Mouse (Mus musculus): Measurements from ENCODE around the gene Dhrs7. TPM values are rescaled to one million over a fixed set of nuclear protein-coding genes. Genes with fewer than 3 reads are reported as not detected.

The Dhrs7 gene
- total and polyA plus RNA-seq, 3 experiments, result 47.9 to 65.7 (median 54.6) TPM

DNA sequence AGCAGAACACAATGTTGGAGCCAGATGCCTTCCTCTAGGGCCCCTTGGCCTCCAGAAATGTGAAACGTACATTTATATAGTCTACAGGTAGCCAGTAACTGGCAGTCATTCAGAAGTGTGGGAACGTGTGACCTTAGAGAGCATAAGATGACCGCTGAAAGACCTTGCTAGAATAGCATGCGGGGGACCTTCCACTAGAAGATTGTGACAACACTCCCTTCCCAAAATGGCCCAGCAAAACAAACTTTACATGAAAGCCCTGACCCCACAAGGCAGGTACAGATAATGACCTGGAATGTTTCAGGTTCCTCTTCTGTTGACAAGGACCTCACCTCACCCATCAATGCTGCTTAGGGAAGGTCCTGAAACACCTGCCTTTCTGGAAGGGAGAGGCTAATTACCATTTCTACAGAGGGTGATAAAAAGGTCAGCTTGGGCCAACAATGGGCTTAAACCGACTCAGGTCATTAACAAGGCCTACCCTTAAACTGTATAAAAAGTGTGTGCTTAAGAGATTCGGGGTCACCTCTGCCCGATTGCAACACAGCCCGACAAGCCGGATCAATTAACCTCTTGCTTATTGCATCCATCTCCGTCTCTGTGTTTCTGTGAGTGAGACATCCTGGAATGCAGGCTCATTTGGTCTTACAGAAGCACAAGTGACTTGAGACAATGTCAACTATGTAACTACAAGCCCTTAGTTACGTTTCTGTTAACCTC is 14.9 kb downstream of the Dhrs7 start, which contains the start of gene Gm4756:
Gene Gm4756 (minus strand): TSS at position 51 of the 720 bp plus-strand sequence.
- Histone ChIP-seq H3K27ac (no peak within 1 kb of the TSS), H3K79me2 (replicated peaks; ENCODE audit: control insufficient read depth, insufficient read depth, low read length) (no peaks in the 10 kb centered on the region), H3K9ac (ENCODE audit: low read depth, low read length) (no peak within 1 kb of the TSS), H3K27me3 (ENCODE audit: control insufficient read depth, insufficient read depth, low read length) (no peaks in the 10 kb centered on the region), H3K36me3 (ENCODE audit: control insufficient read depth, insufficient read depth, low read length) (peaks cover 2% of the 10 kb centered on the region), H3K4me3 (no peak within 1 kb of the TSS), H3K4me1 (ENCODE audit: control insufficient read depth, insufficient read depth, low read length) (no peaks in the 10 kb centered on the region)
- WGBS, result 90% methylated on average over 11 of the region's 11 CpGs
- intact Hi-C loops (cut with DNase I), result loop anchor here (5.0 kb wide), 1 partner anchor 187 kb away; no protein-coding TSS in a partner anchor
- TF ChIP-seq EP300 (IDR thresholded peaks at IDR 0.05; ENCODE audit: insufficient read depth, low read depth, low read length), result no peak
- no peak for TF ChIP-seq POLR2A (IDR thresholded peaks at IDR 0.05; ENCODE audit: insufficient read depth, low read depth, low read length)
- TF ChIP-seq CTCF (IDR thresholded peaks at IDR 0.05), result no peak
- DNase-seq, result no peak

DNA sequence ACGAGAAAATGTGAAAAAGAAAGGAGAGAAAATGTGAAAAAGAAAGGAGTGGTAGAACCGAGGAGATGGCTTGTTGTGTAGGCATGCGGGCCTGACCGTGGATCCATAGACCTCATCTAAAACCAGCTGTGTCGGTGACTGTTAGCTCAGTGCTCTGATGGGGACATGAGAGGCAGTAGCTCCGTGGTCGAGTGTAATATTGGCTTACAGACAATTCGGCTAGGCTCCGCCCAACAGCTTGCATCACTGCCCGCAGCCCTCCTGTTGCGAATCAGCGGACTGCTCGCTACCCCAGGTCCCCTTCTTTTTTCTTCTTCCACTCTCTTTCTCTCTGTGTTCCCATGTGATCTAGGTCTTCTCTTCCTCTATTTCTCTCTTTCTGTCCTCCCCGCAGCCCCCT is 15.8 kb downstream of the Dhrs7 start:
- Histone ChIP-seq H3K36me3 (ENCODE audit: control insufficient read depth, insufficient read depth, low read length) (peaks cover 2% of the 10 kb centered on the region), H3K79me2 (replicated peaks; ENCODE audit: control insufficient read depth, insufficient read depth, low read length) (no peaks in the 10 kb centered on the region), H3K27me3 (ENCODE audit: control insufficient read depth, insufficient read depth, low read length) (no peaks in the 10 kb centered on the region), H3K4me1 (ENCODE audit: control insufficient read depth, insufficient read depth, low read length) (no peaks in the 10 kb centered on the region), H3K4me3 (no peak overlapping the region), H3K27ac (no peak overlapping the region), H3K9ac (ENCODE audit: low read depth, low read length) (no peak overlapping the region)
- intact Hi-C loops (cut with DNase I), result no loop called here
- WGBS, result 92% methylated on average over 14 of the region's 14 CpGs
- TF ChIP-seq CTCF (IDR thresholded peaks at IDR 0.05) (no peak), EP300 (IDR thresholded peaks at IDR 0.05; ENCODE audit: insufficient read depth, low read depth, low read length) (no peak), POLR2A (IDR thresholded peaks at IDR 0.05; ENCODE audit: insufficient read depth, low read depth, low read length) (no peak)
- DNase-seq, result no peak

DNA sequence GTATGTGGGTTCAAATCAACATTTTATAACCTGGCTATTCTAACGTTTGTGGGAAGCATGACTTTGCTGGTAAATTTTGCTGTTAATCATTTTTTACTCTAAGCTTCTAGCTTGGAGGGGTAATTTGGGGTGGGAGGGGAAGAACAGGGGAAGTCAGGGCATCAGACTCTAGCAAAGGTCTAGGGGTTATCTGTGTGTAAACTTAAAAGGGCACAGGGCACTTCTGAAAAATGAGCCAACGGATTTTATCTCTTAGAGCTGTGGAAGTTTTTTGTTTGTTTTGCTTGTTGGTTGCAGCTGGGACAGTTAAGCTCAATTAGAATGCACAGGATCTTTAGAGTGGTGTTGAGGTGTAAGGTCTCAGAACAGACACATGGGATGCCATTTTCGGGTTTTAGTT is 26.7 kb downstream of the Dhrs7 start:
- TF ChIP-seq POLR2A (IDR thresholded peaks at IDR 0.05; ENCODE audit: insufficient read depth, low read depth, low read length) (no peak), CTCF (IDR thresholded peaks at IDR 0.05) (no peak), EP300 (IDR thresholded peaks at IDR 0.05; ENCODE audit: insufficient read depth, low read depth, low read length) (no peak)
- H3K27ac ChIP-seq, result no peak overlapping the region
- no peaks in the 10 kb centered on the region for H3K4me1 ChIP-seq (ENCODE audit: control insufficient read depth, insufficient read depth, low read length)
- H3K9ac ChIP-seq (ENCODE audit: low read depth, low read length), result no peak overlapping the region
- H3K36me3 ChIP-seq (ENCODE audit: control insufficient read depth, insufficient read depth, low read length), result no peaks in the 10 kb centered on the region
- no peaks in the 10 kb centered on the region for H3K79me2 ChIP-seq (replicated peaks; ENCODE audit: control insufficient read depth, insufficient read depth, low read length)
- 59% methylated on average over 3 of the region's 3 CpGs for WGBS
- intact Hi-C loops (cut with DNase I), result no loop called here
- H3K27me3 ChIP-seq (ENCODE audit: control insufficient read depth, insufficient read depth, low read length), result no peaks in the 10 kb centered on the region
- DNase-seq, result no peak
- no peak overlapping the region for H3K4me3 ChIP-seq

DNA sequence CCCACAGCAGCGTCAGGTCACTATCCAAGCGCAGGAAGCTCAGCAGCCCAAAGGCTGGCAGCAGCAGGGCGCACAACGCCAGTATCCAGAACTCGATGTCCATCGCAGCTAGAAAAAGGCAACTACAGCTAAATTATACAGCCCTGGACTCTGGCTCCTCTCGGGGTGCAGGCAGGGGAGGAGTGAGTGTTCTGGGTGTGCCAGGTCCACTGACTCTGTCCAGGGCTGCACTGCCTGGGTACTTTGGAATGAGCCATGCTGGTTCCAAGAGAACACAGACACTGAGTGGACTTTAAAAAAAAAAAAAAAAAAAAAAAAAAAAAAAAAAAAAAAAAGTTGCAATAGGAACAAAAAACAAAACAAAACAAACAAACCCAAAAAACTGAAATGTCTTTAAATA is 36.0 kb downstream of the Dhrs7 start:
- Histone ChIP-seq H3K36me3 (ENCODE audit: control insufficient read depth, insufficient read depth, low read length) (no peaks in the 10 kb centered on the region), H3K27ac (no peak overlapping the region), H3K4me3 (no peak overlapping the region), H3K27me3 (ENCODE audit: control insufficient read depth, insufficient read depth, low read length) (no peaks in the 10 kb centered on the region), H3K9ac (ENCODE audit: low read depth, low read length) (no peak overlapping the region), H3K4me1 (ENCODE audit: control insufficient read depth, insufficient read depth, low read length) (no peaks in the 10 kb centered on the region), H3K79me2 (replicated peaks; ENCODE audit: control insufficient read depth, insufficient read depth, low read length) (no peaks in the 10 kb centered on the region)
- TF ChIP-seq POLR2A (IDR thresholded peaks at IDR 0.05; ENCODE audit: insufficient read depth, low read depth, low read length), result no peak
- TF ChIP-seq EP300 (IDR thresholded peaks at IDR 0.05; ENCODE audit: insufficient read depth, low read depth, low read length), result no peak
- TF ChIP-seq CTCF (IDR thresholded peaks at IDR 0.05), result no peak
- WGBS, result 84% methylated on average over 7 of the region's 7 CpGs
- no peak for DNase-seq
- intact Hi-C loops (cut with DNase I), result no loop called here

DNA sequence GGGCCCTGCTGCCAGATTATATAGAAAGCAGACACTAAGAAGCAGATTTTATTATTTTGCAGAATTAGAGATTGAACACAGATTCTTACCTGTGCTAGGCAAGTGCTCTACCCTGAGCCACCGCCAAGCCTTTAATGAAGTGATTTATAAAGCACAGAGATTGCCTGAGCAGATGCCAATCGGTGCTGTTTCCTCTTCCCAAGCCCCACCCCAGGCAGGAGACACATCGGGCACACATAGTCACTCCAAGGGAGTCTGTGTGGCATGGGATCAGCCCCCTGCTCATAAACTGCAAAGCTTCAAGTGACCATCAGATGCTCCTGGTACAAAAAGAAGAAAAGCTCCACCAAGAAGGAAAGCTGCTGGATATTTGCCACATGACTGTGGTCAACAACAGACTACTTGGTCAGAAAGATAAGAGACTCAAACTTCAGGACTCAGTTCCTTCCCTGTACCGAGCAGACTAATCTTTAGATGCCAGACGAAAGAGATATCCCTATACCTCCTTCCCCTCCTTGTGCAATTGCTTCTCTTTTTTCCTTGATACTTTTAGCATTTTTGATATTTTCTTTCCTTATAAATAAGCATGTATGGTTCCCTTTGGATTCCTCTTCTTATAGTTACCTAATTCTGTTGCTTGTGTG is 41.7 kb downstream of the Dhrs7 start:
- DNase-seq, result no peak
- Histone ChIP-seq H3K79me2 (replicated peaks; ENCODE audit: control insufficient read depth, insufficient read depth, low read length) (no peaks in the 10 kb centered on the region), H3K36me3 (ENCODE audit: control insufficient read depth, insufficient read depth, low read length) (no peaks in the 10 kb centered on the region), H3K4me1 (ENCODE audit: control insufficient read depth, insufficient read depth, low read length) (no peaks in the 10 kb centered on the region), H3K27ac (no peak overlapping the region), H3K27me3 (ENCODE audit: control insufficient read depth, insufficient read depth, low read length) (no peaks in the 10 kb centered on the region), H3K9ac (ENCODE audit: low read depth, low read length) (no peak overlapping the region), H3K4me3 (no peak overlapping the region)
- no peak for TF ChIP-seq CTCF (IDR thresholded peaks at IDR 0.05)
- no peak for TF ChIP-seq POLR2A (IDR thresholded peaks at IDR 0.05; ENCODE audit: insufficient read depth, low read depth, low read length)
- no peak for TF ChIP-seq EP300 (IDR thresholded peaks at IDR 0.05; ENCODE audit: insufficient read depth, low read depth, low read length)
- 48% methylated on average over 5 of the region's 5 CpGs for WGBS
- intact Hi-C loops (cut with DNase I), result no loop called here

DNA sequence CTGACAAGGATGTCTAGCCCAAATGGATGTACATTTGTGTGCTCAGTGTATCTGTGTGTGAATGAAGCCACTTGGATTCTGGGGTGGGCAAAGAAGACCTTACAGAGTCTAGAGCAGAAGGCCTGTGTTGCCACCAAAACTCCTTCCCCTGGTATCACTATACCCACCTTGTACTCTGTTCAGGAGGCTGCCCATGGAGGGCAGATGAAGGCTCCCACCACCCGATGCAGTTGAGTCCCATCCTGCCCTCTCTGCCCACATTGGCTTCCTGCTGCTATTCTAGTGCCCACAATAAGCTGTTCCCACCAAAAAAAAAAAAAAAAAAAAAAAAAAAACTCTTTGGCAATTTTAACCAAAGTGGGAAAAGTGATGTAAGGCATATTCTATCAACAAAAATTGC is 43.3 kb downstream of the Dhrs7 start:
- H3K79me2 ChIP-seq (replicated peaks; ENCODE audit: control insufficient read depth, insufficient read depth, low read length), result no peaks in the 10 kb centered on the region
- no peak for TF ChIP-seq POLR2A (IDR thresholded peaks at IDR 0.05; ENCODE audit: insufficient read depth, low read depth, low read length)
- TF ChIP-seq CTCF (IDR thresholded peaks at IDR 0.05), result no peak
- TF ChIP-seq EP300 (IDR thresholded peaks at IDR 0.05; ENCODE audit: insufficient read depth, low read depth, low read length), result no peak

More for the DNA sequence above, 43.3 kb downstream of the Dhrs7 start:
- no peak for DNase-seq
- intact Hi-C loops (cut with DNase I), result no loop called here
- Histone ChIP-seq H3K27me3 (ENCODE audit: control insufficient read depth, insufficient read depth, low read length) (no peaks in the 10 kb centered on the region), H3K27ac (no peak overlapping the region), H3K36me3 (ENCODE audit: control insufficient read depth, insufficient read depth, low read length) (no peaks in the 10 kb centered on the region), H3K9ac (ENCODE audit: low read depth, low read length) (no peak overlapping the region), H3K4me1 (ENCODE audit: control insufficient read depth, insufficient read depth, low read length) (no peaks in the 10 kb centered on the region), H3K4me3 (no peak overlapping the region)
- WGBS, result 76% methylated on average over 1 of the region's 1 CpGs
